Mouse (Mus musculus): ENCODE data around the gene Egr4. TPM values are rescaled to one million over a fixed set of nuclear protein-coding genes. Genes with fewer than 3 reads are reported as not detected.

Egr4 gene
- polyA plus RNA-seq, 1 experiment from 2014 or later = not detected

GRCm38 (mm10) chr6:85469660-85470430 is 43.5 kb downstream of the Egr4 start:
- H3K27ac ChIP-seq = no peak overlapping the region
- no peaks in the 10 kb centered on the region for H3K27me3 ChIP-seq
- no peaks in the 10 kb centered on the region for H3K9me3 ChIP-seq
- H3K9ac ChIP-seq = no peak overlapping the region
- ATAC-seq (ENCODE audit: borderline replicate concordance, extremely low read depth, low FRiP score, low TSS enrichment) = no peak
- no peak overlapping the region for H3K4me3 ChIP-seq
- 65% methylated on average over 5 of the region's 5 CpGs for WGBS
- H3K36me3 ChIP-seq = peaks cover 51% of the 10 kb centered on the region
- no peak overlapping the region for H3K4me2 ChIP-seq
- no peaks in the 10 kb centered on the region for H3K4me1 ChIP-seq

DNA sequence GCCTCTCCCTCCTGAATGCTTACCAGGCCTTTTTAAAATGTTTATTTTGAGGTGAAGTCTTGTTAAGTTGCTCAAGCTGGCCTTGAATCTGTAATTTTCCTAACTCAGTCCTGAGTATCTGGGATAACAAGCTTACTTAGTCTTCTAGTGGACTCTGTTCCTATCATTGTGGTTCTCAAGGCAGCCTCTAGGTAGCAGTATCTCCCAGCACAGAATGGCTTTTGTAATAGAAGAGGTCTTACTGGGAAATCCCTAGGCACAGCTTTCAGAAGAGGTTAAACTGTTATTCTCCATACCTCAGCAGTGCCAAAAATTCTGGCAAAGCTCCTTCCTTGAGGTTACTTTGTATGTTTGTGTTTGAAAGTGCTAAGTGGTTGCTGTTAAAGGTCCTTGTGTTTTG is 48.0 kb downstream of the Egr4 start:
- ATAC-seq (ENCODE audit: borderline replicate concordance, extremely low read depth, low FRiP score, low TSS enrichment) = no peak
- Histone ChIP-seq H3K9ac (no peak overlapping the region), H3K4me1 (no peaks in the 10 kb centered on the region), H3K27me3 (no peaks in the 10 kb centered on the region), H3K4me3 (no peak overlapping the region), H3K9me3 (no peaks in the 10 kb centered on the region), H3K4me2 (no peak overlapping the region), H3K36me3 (peaks cover 95% of the 10 kb centered on the region), H3K27ac (no peak overlapping the region)

Other genes starting within 250 kb of the Egr4 start
- 7.7 TPM in 2 replicates for gene Sfxn5, start 180.2 kb downstream of the Egr4 start, polyA plus RNA-seq (2015; fragmentation: Nextera tagmentation; extraction: Ambion mirVana)
- gene Rab11fip5, start 139.0 kb downstream of the Egr4 start, polyA plus RNA-seq (2015; fragmentation: Nextera tagmentation; extraction: Ambion mirVana) = 14.1 and 14.2 TPM in 2 replicates
- gene Noto, start 89.7 kb downstream of the Egr4 start, polyA plus RNA-seq (2015; fragmentation: Nextera tagmentation; extraction: Ambion mirVana) = 0.47 and 0.78 TPM in 2 replicates
- 62.6 and 64.0 TPM in 2 replicates for gene Smyd5, start 81.6 kb downstream of the Egr4 start, polyA plus RNA-seq (2015; fragmentation: Nextera tagmentation; extraction: Ambion mirVana)
- 502 and 506 TPM in 2 replicates for gene Cct7, start 62.1 kb downstream of the Egr4 start, polyA plus RNA-seq (2015; fragmentation: Nextera tagmentation; extraction: Ambion mirVana)
- 46.0 and 46.7 TPM in 2 replicates for gene Pradc1, start 61.6 kb downstream of the Egr4 start, polyA plus RNA-seq (2015; fragmentation: Nextera tagmentation; extraction: Ambion mirVana)
- 0.06 and 0.16 TPM in 2 replicates for gene Fbxo41, start 10.6 kb downstream of the Egr4 start, polyA plus RNA-seq (2015; fragmentation: Nextera tagmentation; extraction: Ambion mirVana)
- 5.0 and 5.4 TPM in 2 replicates for gene Alms1, start 73.9 kb upstream of the Egr4 start, polyA plus RNA-seq (2015; fragmentation: Nextera tagmentation; extraction: Ambion mirVana)
- gene Nat8f7, start 199.6 kb upstream of the Egr4 start, polyA plus RNA-seq (2015; fragmentation: Nextera tagmentation; extraction: Ambion mirVana) = not detected in 2 replicates

All from lung, embryonic 15.5 days (tissue).